Mouse (Mus musculus) CD8-positive naive resting alpha-beta T cell, adult 2 months (primary cell): Measurements from ENCODE around the gene Abl2.

Source experiments
- DNase-seq, 2 experiments: peaks; one replicate each; pipeline ENCODE4 v3.0.0; 2022; ENCODE audit warnings: low read depth in 2 of 2, low spot score in 2 of 2

The Abl2 gene

GRCm38 (mm10) chr1:156584175-156584574 is 25.6 kb downstream of the Abl2 start:
- no peak for DNase-seq

- DNase-seq, result no peak
These were observed 26.9 kb downstream of the Abl2 start for GRCm38 (mm10) chr1:156585512-156585911.

DNA sequence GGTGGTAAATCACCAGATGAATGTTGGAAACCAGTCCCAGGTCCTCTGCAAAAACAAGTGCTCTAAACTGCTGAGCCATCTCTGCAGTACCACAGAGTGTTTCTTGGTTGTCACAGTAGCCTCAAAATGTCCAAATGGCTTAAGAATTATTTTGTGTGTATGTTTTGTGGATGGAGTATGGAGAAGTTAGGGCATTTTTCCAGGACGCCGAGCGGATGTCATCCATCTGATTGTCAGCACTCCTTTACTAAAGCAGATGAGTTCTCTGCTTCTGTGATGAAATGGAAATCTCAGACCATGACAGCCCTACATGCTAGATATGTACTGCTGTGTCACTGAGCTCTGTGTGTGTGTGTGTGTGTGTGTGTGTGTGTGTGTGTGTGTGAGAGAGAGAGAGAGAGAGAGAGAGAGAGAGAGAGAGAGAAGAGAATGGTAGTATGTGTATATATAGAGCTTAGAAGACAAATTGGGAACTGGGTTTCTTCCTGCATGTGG is 31.3 kb downstream of the Abl2 start:
- DNase-seq, result no peak

GRCm38 (mm10) chr1:156590357-156590756 is 31.8 kb downstream of the Abl2 start:
- no peak for DNase-seq

DNA sequence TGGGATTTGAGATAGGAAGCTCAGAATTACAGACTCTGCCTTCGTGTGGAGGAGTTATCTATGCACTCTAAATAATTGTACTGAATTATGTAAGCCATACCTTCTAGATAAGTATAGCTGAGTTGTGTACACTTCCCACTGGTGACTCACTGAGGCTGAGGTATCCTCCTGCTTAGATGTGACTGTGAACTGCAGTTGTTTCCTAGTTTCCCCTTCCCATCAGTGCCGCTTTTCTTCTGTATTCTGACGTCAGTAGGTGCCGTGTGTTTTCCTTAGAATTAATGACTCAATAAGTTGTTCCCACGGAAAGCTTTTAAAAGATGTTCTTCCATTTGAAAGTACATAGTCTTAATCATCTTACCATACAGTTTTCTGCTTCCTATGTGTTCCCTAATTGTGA is 34.7 kb downstream of the Abl2 start:
- DNase-seq, result no peak

- no peak for DNase-seq
These were observed 38.5 kb downstream of the Abl2 start for GRCm38 (mm10) chr1:156597089-156597488.

GRCm38 (mm10) chr1:156602545-156602944 is 44.0 kb downstream of the Abl2 start:
- no peak for DNase-seq

- no peak for DNase-seq
These were observed 46.7 kb downstream of the Abl2 start for GRCm38 (mm10) chr1:156605094-156605866.

DNA sequence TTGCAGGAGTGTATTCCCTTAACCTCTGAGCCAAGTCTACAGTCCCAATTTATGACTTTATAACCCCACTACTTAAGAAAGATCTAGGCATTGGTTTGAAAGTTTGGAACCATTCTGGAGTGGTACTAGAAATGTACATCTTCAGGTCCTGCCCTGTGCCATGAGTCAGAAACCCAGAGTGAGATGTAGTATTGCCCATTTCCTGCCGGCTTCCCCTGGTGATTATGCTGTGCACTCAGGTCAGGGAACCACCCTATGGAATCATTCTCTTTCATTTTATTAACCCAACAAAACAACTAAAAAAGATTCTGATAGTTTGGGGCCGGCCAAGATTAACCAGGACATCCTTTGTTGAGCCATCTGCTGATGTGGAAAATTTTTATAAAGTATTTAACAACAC is 47.4 kb downstream of the Abl2 start:
- no peak for DNase-seq

DNA sequence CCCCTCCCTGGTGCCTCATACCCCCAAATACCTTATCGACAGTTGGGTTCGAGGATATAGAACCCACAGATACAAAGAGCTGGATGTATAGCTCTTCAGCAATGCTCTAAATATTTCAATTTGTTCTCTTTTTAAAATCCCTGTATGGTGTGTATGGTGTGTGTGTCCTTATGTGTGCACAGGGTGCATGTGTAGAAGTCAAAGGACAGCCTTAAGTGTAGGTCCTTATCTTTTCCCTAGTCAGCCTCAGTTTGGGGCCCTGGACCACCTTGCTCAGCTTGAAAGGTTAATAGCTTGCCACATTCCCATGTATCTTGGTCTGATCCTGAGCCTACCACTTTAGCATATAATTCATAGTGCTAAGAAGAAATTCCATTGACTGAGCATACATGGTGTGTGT is 49.9 kb downstream of the Abl2 start:
- no peak for DNase-seq

DNA sequence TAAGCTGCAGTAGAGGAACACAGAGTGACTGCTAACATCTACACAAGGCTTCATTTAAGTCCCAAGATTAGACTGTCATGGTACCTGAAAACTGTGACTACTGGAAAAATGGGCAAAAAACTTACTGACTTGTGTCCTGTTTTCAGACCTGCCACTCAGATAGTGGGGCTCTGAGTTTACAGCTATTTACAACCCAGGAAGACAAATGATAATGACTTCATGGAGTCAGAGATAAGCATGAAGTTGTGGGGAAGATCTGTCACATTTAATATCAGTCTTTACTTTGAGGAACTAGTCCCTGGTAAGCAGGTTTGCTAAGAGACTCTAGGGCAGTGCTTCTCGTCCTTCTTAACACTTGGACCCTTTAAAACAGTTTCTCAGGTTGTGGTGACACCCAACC is 51.7 kb downstream of the Abl2 start:
- no peak for DNase-seq

DNA sequence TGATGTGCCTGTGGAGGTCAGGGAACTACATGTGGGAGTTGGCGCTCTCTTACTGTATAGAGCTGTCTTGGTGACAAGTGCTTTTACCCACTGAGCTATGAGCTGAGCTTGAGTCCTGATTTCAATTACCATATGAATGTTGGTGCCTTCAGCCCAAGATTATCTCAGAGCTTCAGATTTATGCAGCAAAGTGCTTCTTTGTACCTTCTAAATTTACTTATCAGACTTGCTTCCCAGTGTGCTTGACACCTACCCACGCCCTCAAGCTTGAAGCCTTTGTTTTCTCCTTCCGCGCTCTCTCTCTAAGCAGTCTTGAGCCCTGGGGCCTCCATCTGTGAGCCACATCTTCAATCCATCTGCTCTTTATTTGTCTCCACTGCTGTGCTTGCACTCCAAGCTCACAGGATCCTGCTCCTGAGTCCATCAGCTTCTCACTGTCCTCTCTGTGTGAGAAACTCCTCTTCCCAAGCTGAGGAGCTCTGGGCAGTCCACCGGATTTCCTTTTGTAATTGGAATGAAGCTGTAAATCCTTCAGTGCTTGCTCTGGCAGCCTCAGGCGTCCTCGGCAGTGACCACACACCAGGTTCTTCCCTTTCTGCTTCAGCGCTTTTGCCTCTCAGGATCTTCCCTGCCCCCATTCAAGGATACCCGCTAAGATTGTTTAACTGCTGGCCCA is 55.4 kb downstream of the Abl2 start:
- DNase-seq, result no peak

- DNase-seq, result no peak
These were observed 56.1 kb downstream of the Abl2 start for GRCm38 (mm10) chr1:156614710-156615109.

DNA sequence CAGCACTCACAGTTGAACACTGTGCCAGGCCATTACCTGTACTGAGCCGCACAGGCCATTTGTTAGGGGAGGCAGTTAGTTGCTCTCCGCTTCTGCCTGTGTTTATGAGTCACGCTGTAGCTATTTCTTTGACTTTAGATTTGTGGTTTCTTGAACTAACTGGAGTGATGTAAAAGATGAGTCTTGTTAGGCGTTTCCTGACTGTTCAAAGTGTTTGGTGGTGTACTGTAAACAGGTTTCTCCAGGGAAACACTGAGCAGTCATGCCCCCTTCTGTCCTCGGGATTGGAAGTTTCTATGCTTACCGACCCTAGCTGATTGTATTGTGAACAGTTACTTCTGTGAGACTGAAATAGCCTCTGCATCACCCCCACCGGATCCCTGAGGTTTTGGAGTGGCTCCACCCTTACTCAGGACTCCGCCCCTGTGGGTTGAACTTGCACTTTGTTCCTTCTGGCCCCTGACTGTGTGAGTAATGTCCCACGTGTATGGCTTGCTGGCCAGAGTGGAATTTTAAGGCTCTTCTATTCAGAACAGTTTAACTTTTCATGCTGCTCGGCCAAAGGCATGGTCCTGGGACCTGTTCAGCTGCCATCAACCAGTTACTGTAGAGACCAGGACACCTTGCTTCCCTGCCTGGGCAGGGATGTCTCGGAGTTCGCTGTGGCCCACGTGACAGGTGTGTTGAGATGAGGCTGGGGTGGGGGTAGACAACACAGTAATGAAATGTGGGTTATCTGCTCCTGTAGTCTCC is 57.0 kb downstream of the Abl2 start:
- DNase-seq, result peak; percentile 86 to 89

- DNase-seq, result no peak
These were observed 58.5 kb downstream of the Abl2 start for GRCm38 (mm10) chr1:156616989-156617598.

DNA sequence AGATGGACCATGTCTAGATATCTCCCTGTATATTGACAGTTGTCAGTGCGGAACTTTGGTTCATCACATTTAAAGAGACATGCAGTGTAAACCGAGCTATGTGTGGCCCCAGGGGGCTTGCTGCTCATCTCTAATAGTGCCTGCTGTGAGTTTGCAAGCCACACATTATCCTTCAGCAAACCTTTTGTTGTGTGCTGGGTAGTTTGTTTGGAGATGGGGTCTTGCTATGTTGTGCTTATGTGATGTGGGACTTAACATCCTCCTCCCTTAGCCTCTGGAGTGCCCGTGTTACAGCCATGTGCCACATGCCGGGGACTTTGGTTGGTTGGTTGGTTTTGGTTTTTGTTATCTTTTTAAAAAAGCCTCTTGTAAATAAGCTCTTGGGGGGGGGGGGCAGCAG is 59.2 kb downstream of the Abl2 start:
- DNase-seq, result no peak

- DNase-seq, result no peak
These were observed 61.8 kb downstream of the Abl2 start for GRCm38 (mm10) chr1:156620292-156620909.

DNA sequence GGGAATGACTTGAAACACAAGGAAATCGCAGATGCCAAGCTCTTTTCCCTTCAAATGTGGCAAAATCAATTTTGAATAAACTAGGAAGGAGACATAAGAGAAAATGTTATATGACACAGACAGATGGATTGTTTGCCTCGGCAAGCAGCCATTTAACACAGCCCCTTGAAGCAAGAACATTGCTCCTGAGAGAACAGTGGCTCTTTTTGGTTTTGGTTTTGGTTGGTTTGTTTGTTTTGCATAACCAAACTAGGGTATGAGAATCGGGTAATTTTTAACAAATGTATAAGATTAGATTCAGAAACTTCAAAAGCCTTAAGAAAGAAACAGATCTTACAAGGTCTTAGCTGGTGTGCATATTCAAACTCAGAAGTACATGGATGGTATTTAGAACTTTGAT is 62.4 kb downstream of the Abl2 start:
- DNase-seq, result no peak

DNA sequence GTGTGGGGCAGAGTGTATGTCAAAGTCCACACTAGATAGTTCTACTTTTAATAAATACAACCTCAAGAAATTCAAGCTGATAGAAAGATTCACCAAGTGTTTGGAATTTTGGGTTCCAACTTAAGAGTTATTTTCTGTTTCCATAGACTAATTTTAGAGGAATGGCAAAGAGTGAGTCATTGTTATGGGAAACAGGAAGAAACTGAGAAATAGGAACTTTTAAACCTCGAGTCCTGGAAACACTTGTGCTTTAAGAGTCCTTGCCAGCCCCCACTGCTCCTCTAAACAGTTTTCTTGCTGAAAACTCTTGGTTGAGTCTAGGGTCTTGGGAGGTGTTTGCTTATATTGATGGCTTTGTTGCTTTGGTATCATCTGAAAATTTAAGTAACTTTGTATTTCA is 65.6 kb downstream of the Abl2 start:
- no peak for DNase-seq

GRCm38 (mm10) chr1:156626729-156627128 is 68.1 kb downstream of the Abl2 start:
- no peak for DNase-seq

GRCm38 (mm10) chr1:156629984-156630383 is 71.4 kb downstream of the Abl2 start:
- no peak for DNase-seq
